Mouse (Mus musculus) liver, adult 2 months (tissue): ENCODE data around the gene R3hdm2.

Source experiments
- CTCF ChIP-seq: fragments of 200-500 bp; IDR thresholded peaks from 2 replicates; pipeline ENCODE4 v1.5.1; 2011; ENCODE audit warnings: low read depth, low read length, control low read depth
- POLR2A ChIP-seq: fragments of 200-500 bp; IDR thresholded peaks from 2 replicates; pipeline ENCODE4 v1.6.1; 2011; ENCODE audit warnings: low read length, control low read depth; ENCODE audit not compliant: insufficient read depth; ENCODE audit errors: extremely low read depth

GRCm38 (mm10) chr10:127527481-127527880 is 147.4 kb downstream of the R3hdm2 start:
- TF ChIP-seq CTCF = no peak
- no peak for TF ChIP-seq POLR2A
